Mouse (Mus musculus): ENCODE data around the gene Rwdd2b.

Rwdd2b gene

GRCm38 (mm10) chr16:87440184-87440686, at the start of gene Rwdd2b:
Rwdd2b (minus strand) TSS chr16:87440573.
- peak; percentile 97 for DNase-seq

DNA sequence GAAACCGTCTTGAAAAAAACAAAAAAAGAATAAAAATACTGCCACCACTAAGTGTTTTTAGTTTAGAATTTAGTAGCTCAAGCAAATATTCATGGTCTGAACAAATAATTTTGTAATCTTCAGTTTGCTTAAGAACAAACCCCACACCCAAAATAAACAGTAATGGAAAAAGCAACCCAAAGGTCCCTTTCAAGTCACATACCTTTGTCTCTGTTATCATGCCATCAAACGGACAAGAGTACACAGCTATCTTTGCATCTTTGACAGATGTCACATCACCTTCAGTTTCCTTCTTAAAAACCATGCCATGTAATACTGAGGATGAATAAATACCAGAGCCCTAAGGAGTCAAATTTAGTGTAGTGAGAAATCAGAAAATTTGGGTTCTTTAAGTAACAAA, 48.2 kb upstream of the Rwdd2b start:
- DNase-seq = no peak

GRCm38 (mm10) chr16:87486739-87487138, 46.4 kb upstream of the Rwdd2b start:
- DNase-seq = no peak

DNA sequence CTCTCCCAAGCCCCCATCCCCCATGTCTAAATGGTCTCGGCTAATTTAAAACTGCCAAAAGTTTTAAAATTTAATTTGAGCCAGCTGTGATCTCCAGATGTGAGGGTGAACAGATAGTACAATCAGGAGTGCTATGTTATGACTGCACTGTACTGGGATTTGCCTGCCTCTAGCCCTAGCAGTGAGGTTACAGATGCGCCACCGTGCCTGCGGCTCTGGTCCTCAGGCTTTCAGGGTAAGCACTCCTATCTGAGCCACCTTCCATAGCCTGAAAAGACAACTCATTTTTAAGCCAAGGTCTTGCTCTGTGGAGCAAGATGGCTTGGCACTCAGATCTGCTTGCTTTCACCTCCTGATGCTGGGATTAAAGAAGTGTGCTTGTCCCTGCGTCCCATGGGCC, 44.0 kb upstream of the Rwdd2b start:
- DNase-seq = no peak

GRCm38 (mm10) chr16:87470579-87470978, 30.2 kb upstream of the Rwdd2b start:
- no peak for DNase-seq

GRCm38 (mm10) chr16:87458752-87459151, 18.4 kb upstream of the Rwdd2b start:
- DNase-seq = no peak

DNA sequence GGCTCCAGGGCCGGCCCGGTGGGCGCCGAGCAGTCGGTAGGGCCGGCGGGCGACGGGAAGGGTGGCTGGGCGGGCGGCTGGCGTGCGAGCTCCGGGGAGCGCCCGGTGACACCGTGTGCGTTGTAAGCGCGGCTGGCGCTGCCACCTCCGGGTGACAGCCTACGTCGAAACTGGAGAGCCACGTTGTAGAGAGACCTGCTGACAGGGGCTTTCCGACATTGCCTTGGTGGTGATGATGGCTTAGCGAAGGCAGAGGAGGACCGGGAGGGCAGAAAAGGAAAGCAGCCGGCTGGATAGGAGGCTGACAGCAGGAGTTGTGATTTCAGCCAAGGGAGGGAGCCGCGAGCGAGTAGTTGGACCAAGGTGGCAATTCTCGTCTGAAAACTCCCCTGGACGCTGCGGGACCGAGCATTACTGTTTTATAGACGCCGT, 14.8 kb upstream of the Rwdd2b start:
- peak in 1 of 2 experiments; percentile 20 for DNase-seq

DNA sequence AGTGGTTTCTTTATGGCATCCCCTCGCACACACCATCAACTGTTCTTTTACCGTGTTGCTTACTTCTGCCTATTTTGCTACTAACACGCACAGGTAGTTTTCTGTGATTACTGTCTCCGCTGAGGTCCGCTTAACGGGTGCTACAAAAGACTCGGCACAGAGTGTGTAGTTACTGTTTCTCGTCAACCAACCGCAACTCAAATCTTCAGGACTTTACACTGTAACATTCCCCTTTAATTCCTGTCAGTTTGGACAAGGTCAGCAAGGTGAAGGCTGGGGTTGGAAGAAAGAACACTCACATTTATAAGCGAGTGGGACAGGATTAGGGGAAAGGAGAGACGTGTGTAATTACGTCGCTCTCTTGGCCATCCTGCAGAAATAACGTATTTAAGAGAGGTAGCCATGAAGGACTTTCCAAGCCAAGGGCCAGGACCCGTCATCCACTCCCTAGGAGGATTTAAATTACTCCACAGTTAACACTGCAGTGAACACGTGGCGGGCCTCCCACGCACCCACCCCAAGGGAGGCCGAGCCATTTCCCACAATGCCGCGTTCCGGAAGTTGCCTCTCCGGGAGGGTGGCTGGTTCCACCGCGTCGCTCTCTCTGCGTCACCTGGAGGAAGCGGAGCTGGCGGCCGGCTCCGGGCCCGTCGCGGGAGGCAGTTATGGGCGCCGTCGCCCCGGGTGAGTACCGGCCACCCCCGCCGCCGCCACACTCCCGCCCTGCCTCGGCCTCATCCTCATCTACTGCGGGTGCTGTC, 14.2 kb upstream of the Rwdd2b start, which contains the start of gene Usp16:
Gene Usp16, plus strand, starts transcription at position 285 of the 761 bp plus-strand sequence.
- peak; percentile 93 to 96 for DNase-seq

- no peak for DNase-seq
Measured at GRCm38 (mm10) chr16:87453226-87453625, 12.9 kb upstream of the Rwdd2b start.

GRCm38 (mm10) chr16:87445528-87445927, 5.2 kb upstream of the Rwdd2b start:
- DNase-seq = peak in 1 of 2 experiments; percentile 24

DNA sequence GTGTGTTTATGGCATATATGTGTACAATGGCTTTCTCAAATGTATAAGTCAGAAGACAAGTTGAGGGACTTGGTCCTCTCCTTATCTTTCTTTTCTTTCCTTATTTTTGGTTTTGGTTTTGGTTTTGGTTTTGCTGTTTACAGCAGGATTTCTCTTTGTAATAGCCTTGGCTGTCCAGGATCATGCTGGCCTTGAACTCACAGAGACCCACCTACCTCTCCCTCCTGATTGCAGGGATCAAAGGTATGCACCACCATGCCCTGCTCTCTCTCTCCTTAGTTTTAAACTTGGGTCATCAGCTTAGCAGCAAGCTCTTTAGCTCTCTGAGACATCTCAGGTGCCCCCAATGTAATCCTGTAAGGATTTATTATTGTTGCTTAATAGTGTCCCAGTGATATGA, 4.7 kb upstream of the Rwdd2b start:
- no peak for DNase-seq

DNA sequence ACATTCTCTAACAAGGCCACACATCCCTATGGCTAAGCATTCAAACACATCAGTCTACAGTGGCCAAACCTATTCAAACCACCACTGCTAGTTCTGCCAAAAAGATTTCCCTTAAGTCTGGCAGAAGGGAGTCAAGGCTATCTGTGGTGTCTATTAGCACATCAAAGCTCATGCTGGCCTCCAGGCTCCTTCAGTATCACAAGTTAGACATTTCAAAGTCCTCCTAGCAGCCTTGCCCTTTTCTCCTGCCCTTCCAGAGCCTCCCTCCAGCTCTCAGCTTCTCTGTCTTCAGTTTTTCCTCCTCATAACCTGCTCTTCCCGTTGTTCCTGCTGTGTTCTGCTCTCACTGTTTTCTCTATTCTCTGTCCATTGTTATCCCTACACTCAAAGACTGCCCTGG, 3.7 kb upstream of the Rwdd2b start:
- no peak for DNase-seq

- no peak for DNase-seq
Measured at GRCm38 (mm10) chr16:87443245-87443644, 2.9 kb upstream of the Rwdd2b start.

DNA sequence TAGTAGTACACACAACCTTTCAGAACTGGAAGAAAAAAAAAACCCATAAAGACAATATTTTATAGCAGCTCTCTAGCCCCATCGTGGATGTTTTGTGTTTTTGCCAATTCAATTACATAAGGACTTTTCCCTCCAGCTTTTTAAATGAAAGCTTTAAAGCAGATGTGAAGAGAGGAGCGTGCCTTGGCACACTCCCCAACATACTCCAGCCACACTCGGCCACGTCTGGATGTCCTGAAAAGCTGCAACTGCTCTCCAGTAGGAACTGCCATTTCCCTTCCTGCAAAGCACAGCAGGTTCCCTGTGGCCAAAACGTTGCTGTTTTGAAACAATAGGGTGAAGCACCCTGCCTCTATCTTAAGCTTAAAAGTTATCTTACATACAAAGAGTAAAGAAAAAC, 1.9 kb upstream of the Rwdd2b start:
- DNase-seq = peak in 1 of 2 experiments; percentile 24

- peak; percentile 43 to 57 for DNase-seq
Measured at GRCm38 (mm10) chr16:87441089-87441488, 716 bp upstream of the Rwdd2b start.

GRCm38 (mm10) chr16:87438697-87439096, 1.7 kb downstream of the Rwdd2b start:
- peak in 1 of 2 experiments; percentile 33 for DNase-seq

DNA sequence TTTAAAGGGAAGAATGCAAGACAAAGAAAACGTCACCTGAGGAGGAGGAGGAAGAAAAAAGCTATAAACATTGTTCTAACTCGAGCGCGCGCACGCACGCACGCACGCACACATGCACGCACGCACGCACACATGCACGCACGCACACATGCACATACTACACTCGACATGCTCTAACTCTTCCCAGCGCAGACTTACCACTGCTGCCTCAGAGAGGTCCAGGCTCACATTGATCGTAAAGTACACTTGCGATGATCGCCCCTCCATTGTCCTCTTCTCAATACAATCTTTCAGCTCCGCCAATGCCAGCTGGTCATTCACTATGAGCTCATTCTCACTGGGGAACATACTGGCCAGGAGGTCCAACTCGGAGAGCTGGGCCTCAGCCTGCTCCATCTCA, 3.3 kb downstream of the Rwdd2b start:
- DNase-seq = peak in 1 of 2 experiments; percentile 19

GRCm38 (mm10) chr16:87435411-87436205, 4.8 kb downstream of the Rwdd2b start:
- DNase-seq = peak in 1 of 2 experiments; percentile 37

DNA sequence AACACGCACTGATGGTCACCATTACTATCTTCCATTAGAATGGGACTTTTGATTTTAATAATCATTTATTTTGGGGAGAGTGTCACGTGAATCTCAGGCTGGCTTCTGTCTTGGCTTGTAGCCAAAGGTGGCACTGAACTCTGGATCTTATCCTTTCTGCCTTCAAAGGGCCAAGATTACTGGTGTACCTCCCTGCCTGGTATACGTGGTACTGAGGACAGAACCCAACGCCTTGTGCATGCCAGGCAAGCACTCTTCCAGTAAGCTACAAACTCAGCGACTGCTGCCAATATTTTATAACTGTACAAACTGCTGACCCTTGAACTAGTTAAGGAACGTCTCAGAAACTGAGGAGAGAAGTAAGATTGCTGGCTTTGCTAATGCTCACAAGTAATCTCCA, 5.4 kb downstream of the Rwdd2b start:
- peak; percentile 61 to 66 for DNase-seq

DNA sequence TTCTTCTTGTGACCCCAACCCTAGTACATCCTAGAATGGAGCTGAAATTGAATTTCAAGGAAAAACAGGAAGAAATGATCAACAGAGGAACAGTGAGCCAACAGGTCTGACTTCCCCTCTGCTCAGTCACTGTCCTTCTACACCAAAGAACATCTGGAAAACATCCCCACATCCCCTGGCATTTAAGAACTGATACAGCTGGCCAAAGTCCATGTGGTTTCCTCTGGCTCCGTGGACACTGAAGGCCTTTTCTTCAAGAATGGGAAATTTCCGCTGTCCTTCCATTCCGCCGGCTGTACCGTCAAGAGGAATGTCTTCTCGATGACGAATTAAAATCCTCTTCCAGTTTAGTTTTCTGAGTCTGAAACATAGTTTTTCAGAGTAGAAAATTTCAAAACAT, 6.1 kb downstream of the Rwdd2b start:
- DNase-seq = peak in 1 of 2 experiments; percentile 28

DNA sequence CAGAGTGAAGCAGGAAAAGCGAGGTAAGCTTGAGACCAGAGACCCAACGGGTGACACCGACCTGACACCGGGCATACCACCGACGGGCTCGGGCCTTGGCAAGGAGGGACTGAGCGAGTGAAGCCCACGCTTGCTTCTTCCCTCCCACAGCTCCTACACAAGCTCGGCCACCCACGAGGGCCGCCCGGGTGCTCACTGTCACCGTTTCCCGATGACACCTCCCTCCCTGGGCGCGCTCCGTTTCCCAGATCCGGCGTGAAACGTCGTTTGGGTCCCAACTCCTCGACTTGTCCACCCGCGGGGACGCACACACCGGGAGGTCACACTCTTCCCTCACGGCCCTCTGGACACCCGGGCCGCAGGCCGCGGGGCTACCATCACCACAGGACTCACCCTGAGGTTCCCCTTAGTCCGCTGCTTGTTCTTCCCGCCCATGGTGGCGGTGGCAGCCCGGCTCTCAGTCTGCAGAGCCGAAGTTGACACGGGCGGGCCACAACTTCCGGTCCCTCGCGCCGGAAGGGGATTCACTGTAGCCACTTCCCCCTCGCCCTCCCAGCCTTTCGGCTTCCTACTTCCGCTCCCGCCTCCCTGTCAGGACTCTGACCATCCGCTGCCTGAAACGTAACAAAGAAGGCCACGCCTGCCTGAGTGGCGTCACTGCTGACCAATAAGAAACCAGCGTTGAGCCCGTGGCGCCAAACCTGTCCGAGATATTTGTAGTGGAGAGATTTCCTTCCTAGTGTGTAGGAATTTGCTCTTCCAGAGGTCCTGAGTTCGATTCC, 8.1 kb downstream of the Rwdd2b start, which contains the start of gene Ltn1:
Gene Ltn1, minus strand, starts transcription at position 580 of the 782 bp plus-strand sequence.
- DNase-seq = peak; percentile 99

- no peak for DNase-seq
Measured at GRCm38 (mm10) chr16:87427516-87427915, 12.9 kb downstream of the Rwdd2b start.

- no peak for DNase-seq
Measured at GRCm38 (mm10) chr16:87420662-87421061, 19.7 kb downstream of the Rwdd2b start.

Measured in kidney, postnatal 25 days (tissue).